Mouse (Mus musculus) CH12.LX (cell line): ENCODE measurements at regions not wholly inside any gene's neighbourhood (a gene's known extent, or its start where the extent isn't known, plus 50 kb on each side); places are given as distances from the start of the nearest gene placed in this dataset.

Experiments used
- DNase-seq: peaks from one replicate; pipeline ENCODE4 v3.0.0-alpha.2; 2013; ENCODE audit errors: extremely low read depth
- H3K27ac ChIP-seq: 2 replicates; pipeline ENCODE4 v1.5.1; 2012; ENCODE audit warnings: low read depth, mild to moderate bottlenecking, control low read depth, moderate library complexity; ENCODE audit not compliant: insufficient read depth
- H3K27me3 ChIP-seq: replicated peaks from 2 replicates; pipeline ENCODE3; 2012; ENCODE audit warnings: inconsistent platforms
- H3K36me3 ChIP-seq, 2 experiments: replicated peaks in 1 of 2; 2 replicates each; pipeline versions ENCODE3 to v1.6.1; 2012; ENCODE audit warnings: inconsistent platforms in 1 of 2, low read length in 1 of 2, mild to moderate bottlenecking in 1 of 2, mixed read lengths in 1 of 2, moderate library complexity in 1 of 2; ENCODE audit not compliant: control insufficient read depth in 1 of 2, insufficient read depth in 1 of 2
- H3K4me1 ChIP-seq, 2 experiments: 2 replicates each; pipeline ENCODE4 v1.6.1; 2012; ENCODE audit warnings: inconsistent platforms in 1 of 2, moderate library complexity in 1 of 2; ENCODE audit not compliant: insufficient read depth in 2 of 2, control insufficient read depth in 1 of 2
- H3K4me2 ChIP-seq: 2 replicates; pipeline ENCODE4 v1.6.1; 2012; ENCODE audit warnings: low read depth, mild to moderate bottlenecking, control low read depth; ENCODE audit not compliant: poor library complexity, insufficient read depth, severe bottlenecking
- H3K4me3 ChIP-seq, 3 experiments: fragments of 150-350 bp in 1 of 3; sonication (generic) in 1 of 3; replicated peaks in 1 of 3; 2 replicates each; pipeline versions ENCODE3 to v1.5.1; 2011 to 2012; ENCODE audit warnings: low read depth in 2 of 3, low read length in 2 of 3, mild to moderate bottlenecking in 2 of 3, moderate library complexity in 2 of 3, control low read depth in 1 of 3, improper control_type of control experiment in 1 of 3, inconsistent platforms in 1 of 3, mixed read lengths in 1 of 3; ENCODE audit not compliant: poor library complexity in 1 of 3
- H3K79me2 ChIP-seq: replicated peaks from 2 replicates; pipeline ENCODE4 v1.6.1; 2012; ENCODE audit warnings: mild to moderate bottlenecking, moderate library complexity; ENCODE audit not compliant: control insufficient read depth, poor library complexity, insufficient read depth, severe bottlenecking; ENCODE audit errors: extremely low read depth
- H3K9ac ChIP-seq: 2 replicates; pipeline ENCODE4 v1.6.1; 2012; ENCODE audit warnings: low read depth, mild to moderate bottlenecking, control low read depth, moderate library complexity; ENCODE audit not compliant: insufficient read depth
- H3K9me3 ChIP-seq: replicated peaks from 2 replicates; pipeline ENCODE3; 2012; ENCODE audit warnings: low read length, inconsistent platforms, mixed read lengths
- BHLHE40 ChIP-seq: IDR thresholded peaks from 2 replicates; pipeline ENCODE4 v1.6.1; 2011; ENCODE audit warnings: mild to moderate bottlenecking, low read depth, low read length, improper control_type of control experiment
- CHD1 ChIP-seq: IDR thresholded peaks from 2 replicates; pipeline ENCODE4 v1.6.1; 2012; ENCODE audit warnings: low read depth, low read length, improper control_type of control experiment, inconsistent platforms
- CTCF ChIP-seq, 2 experiments: IDR thresholded peaks in 1 of 2; conservative IDR thresholded peaks in 1 of 2; 2 replicates each; pipeline ENCODE4 v1.5.1; 2011 to 2012; ENCODE audit warnings: low read depth in 2 of 2, low read length in 2 of 2, improper control_type of control experiment in 1 of 2, inconsistent platforms in 1 of 2, mild to moderate bottlenecking in 1 of 2, moderate library complexity in 1 of 2
- E2F4 ChIP-seq: IDR thresholded peaks from 2 replicates; pipeline ENCODE4 v1.6.1; 2011; ENCODE audit warnings: low read depth, low read length, improper control_type of control experiment; ENCODE audit not compliant: insufficient replicate concordance
- EP300 ChIP-seq: IDR thresholded peaks from 2 replicates; pipeline ENCODE4 v1.6.1; 2011; ENCODE audit warnings: low read length, improper control_type of control experiment
- ETS1 ChIP-seq: conservative IDR thresholded peaks from 2 replicates; pipeline ENCODE4 v1.6.1; 2012; ENCODE audit warnings: low read depth, mild to moderate bottlenecking, inconsistent platforms, low read length, improper control_type of control experiment, moderate library complexity
- GABPA ChIP-seq: IDR thresholded peaks from 2 replicates; pipeline ENCODE4 v1.6.1; 2012; ENCODE audit warnings: low read depth, low read length, improper control_type of control experiment, inconsistent platforms; ENCODE audit not compliant: insufficient replicate concordance
- IRF4 ChIP-seq: IDR thresholded peaks from 2 replicates; pipeline ENCODE4 v1.6.1; 2014; ENCODE audit warnings: low read depth, mild to moderate bottlenecking, inconsistent platforms, low read length, improper control_type of control experiment
- JUN ChIP-seq: IDR thresholded peaks from 2 replicates; pipeline ENCODE4 v1.6.1; 2011; ENCODE audit warnings: low read depth, mild to moderate bottlenecking, low read length, improper control_type of control experiment, moderate library complexity; ENCODE audit not compliant: insufficient read depth
- JUND ChIP-seq: conservative IDR thresholded peaks from 2 replicates; pipeline ENCODE4 v1.6.1; 2011; ENCODE audit warnings: low read depth, low read length, improper control_type of control experiment
- KAT2A ChIP-seq: IDR thresholded peaks from 2 replicates; pipeline ENCODE4 v1.6.1; 2012; ENCODE audit warnings: low read length, improper control_type of control experiment, inconsistent platforms; ENCODE audit not compliant: insufficient replicate concordance
- MAFK ChIP-seq: IDR thresholded peaks from 2 replicates; pipeline ENCODE4 v1.6.1; 2011; ENCODE audit warnings: low read length, improper control_type of control experiment; ENCODE audit not compliant: insufficient replicate concordance
- MAX ChIP-seq: IDR thresholded peaks from 2 replicates; pipeline ENCODE4 v1.6.1; 2011; ENCODE audit warnings: low read length, improper control_type of control experiment
- MEF2A ChIP-seq: IDR thresholded peaks from 2 replicates; pipeline ENCODE4 v1.6.1; 2014; ENCODE audit warnings: low read depth, mild to moderate bottlenecking, inconsistent platforms, low read length, improper control_type of control experiment, borderline replicate concordance
- MXI1 ChIP-seq: IDR thresholded peaks from 2 replicates; pipeline ENCODE4 v1.6.1; 2011; ENCODE audit warnings: mild to moderate bottlenecking, low read depth, low read length, improper control_type of control experiment
- MYC ChIP-seq: IDR thresholded peaks from 2 replicates; pipeline ENCODE4 v1.6.1; 2011; ENCODE audit warnings: low read depth, mild to moderate bottlenecking, improper control_type of control experiment, low read length
- NELFE ChIP-seq: IDR thresholded peaks from 2 replicates; pipeline ENCODE4 v1.6.1; 2011; ENCODE audit warnings: low read depth, low read length, improper control_type of control experiment
- NRF1 ChIP-seq: IDR thresholded peaks from 2 replicates; pipeline ENCODE4 v1.6.1; 2014; ENCODE audit warnings: low read depth, mild to moderate bottlenecking, inconsistent platforms, low read length, improper control_type of control experiment, moderate library complexity
- PAX5 ChIP-seq: IDR thresholded peaks from 2 replicates; pipeline ENCODE4 v1.6.1; 2012; ENCODE audit warnings: low read length, inconsistent platforms, mixed read lengths
- POLR2A ChIP-seq: IDR thresholded peaks from 2 replicates; pipeline ENCODE4 v1.6.1; 2011; ENCODE audit warnings: low read depth, mild to moderate bottlenecking, improper control_type of control experiment, low read length
- POLR2AphosphoS2 ChIP-seq: IDR thresholded peaks from 2 replicates; pipeline ENCODE4 v1.6.1; 2011; ENCODE audit warnings: low read depth, low read length, improper control_type of control experiment
- SIN3A ChIP-seq: IDR thresholded peaks from 2 replicates; pipeline ENCODE4 v1.6.1; 2012; ENCODE audit warnings: low read length, improper control_type of control experiment, inconsistent platforms
- SMC3 ChIP-seq: IDR thresholded peaks from 2 replicates; pipeline ENCODE4 v1.6.1; 2011; ENCODE audit warnings: low read depth, low read length, improper control_type of control experiment
- TBP ChIP-seq: conservative IDR thresholded peaks from 2 replicates; pipeline ENCODE4 v1.6.1; 2011; ENCODE audit warnings: low read depth, low read length, improper control_type of control experiment
- UBTF ChIP-seq: IDR thresholded peaks from 2 replicates; pipeline ENCODE4 v1.6.1; 2012; ENCODE audit warnings: low read depth, mild to moderate bottlenecking, inconsistent platforms, low read length, improper control_type of control experiment, moderate library complexity
- USF1 ChIP-seq: IDR thresholded peaks from 2 replicates; pipeline ENCODE4 v1.6.1; 2014; ENCODE audit warnings: low read depth, mild to moderate bottlenecking, inconsistent platforms, low read length, improper control_type of control experiment
- USF2 ChIP-seq: conservative IDR thresholded peaks from 2 replicates; pipeline ENCODE4 v1.6.1; 2011; ENCODE audit warnings: low read depth, low read length, improper control_type of control experiment
- ZC3H11A ChIP-seq: IDR thresholded peaks from 2 replicates; pipeline ENCODE4 v1.6.1; 2012; ENCODE audit warnings: low read depth, mild to moderate bottlenecking, inconsistent platforms, low read length, improper control_type of control experiment
- ZKSCAN1 ChIP-seq: IDR thresholded peaks from 2 replicates; pipeline ENCODE4 v1.6.1; 2012; ENCODE audit warnings: low read depth, inconsistent platforms, low read length, improper control_type of control experiment, borderline replicate concordance
- ZNF384 ChIP-seq: IDR thresholded peaks from 2 replicates; pipeline ENCODE4 v1.6.1; 2012; ENCODE audit warnings: low read depth, low read length, improper control_type of control experiment, inconsistent platforms
- dilution Hi-C: fragments of 300-500 bp; cut with MboI; formaldehyde crosslinking; loops from 2 replicates; pipeline ENCODE4 v1.14.3; 2020; ENCODE audit warnings: low sequenced_read_pairs; ENCODE audit not compliant: extremely low pct_unique_long_range_greater_than_20kb, extremely low pct_ligation_motif_present
- in situ Hi-C: fragments of 300-500 bp; cut with MboI; formaldehyde crosslinking; loops from 3 replicates; pipeline ENCODE4 v1.14.3; 2019; ENCODE audit warnings: low sequenced_read_pairs, low pct_ligation_motif_present, low pct_unique_long_range_greater_than_20kb, mixed read lengths

DNA sequence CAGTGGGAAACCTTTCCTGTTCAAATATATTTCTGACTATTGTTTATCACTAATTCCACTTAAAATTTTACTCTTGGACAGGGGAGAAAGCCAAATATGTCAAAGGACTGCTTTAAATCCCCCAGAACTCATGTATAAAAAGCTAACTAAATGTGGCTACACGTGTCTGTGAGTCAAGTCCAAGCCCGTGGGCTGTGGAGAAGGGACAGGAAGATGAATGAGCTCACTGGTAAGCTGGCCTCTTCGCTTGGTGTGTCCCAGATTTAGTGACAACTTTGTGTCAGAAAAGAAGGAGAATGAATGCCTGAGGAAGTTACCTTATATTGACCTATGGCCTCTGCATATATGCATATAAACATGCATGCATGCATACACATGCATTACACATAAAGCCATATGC lies 415.3 kb downstream of the Otol1 start:
- no peaks in the 10 kb centered on the region for H3K79me2 ChIP-seq
- no peaks in the 10 kb centered on the region for H3K4me1 ChIP-seq
- H3K4me2 ChIP-seq, result no peak overlapping the region
- H3K9me3 ChIP-seq, result no peaks in the 10 kb centered on the region
- no peak overlapping the region for H3K27ac ChIP-seq
- H3K27me3 ChIP-seq, result no peaks in the 10 kb centered on the region
- in situ Hi-C loops (no loop called here), dilution Hi-C loops (no loop called here)
- no peak for TF ChIP-seq CHD1
- no peak for TF ChIP-seq NELFE
- no peak for TF ChIP-seq IRF4
- no peak for TF ChIP-seq ZKSCAN1
- TF ChIP-seq ZNF384, result no peak
- no peak for TF ChIP-seq CTCF (conservative IDR thresholded peaks at IDR 0.05 in 1 of 2, IDR thresholded peaks at IDR 0.05 in 1 of 2; ENCODE audit: low read depth in 2 of 2, low read length in 2 of 2)
- TF ChIP-seq MAFK, result no peak
- TF ChIP-seq MYC, result no peak
- no peak for TF ChIP-seq JUND
- no peak for TF ChIP-seq MEF2A
- TF ChIP-seq PAX5, result no peak
- TF ChIP-seq TBP, result no peak
- TF ChIP-seq POLR2AphosphoS2, result no peak
- no peak for TF ChIP-seq NRF1
- TF ChIP-seq SIN3A, result no peak
- no peak for TF ChIP-seq E2F4
- TF ChIP-seq JUN, result no peak
- H3K4me3 ChIP-seq, result no peak overlapping the region
- no peak overlapping the region for H3K9ac ChIP-seq
- DNase-seq, result no peak
- no peaks in the 10 kb centered on the region for H3K36me3 ChIP-seq

DNA sequence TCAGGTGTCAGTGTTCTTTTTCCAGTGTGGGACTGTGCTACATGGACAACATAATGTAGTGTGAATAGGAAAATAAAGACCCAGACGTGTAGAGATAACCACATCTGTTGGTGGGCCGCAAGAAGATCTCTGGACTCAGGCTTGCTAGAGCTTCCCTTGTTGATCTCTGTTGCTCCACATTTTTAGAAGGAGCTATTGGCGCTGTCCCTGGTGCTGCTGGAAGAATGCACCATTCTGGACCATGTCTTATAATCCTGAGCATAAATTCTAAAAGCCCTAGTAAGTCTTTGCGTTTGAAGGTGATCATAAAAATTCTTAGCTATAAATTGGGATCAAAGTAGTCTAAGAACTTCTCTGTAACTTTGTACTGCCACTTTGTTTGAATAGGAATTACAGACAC lies 429.3 kb downstream of the Otol1 start:
- H3K79me2 ChIP-seq, result no peaks in the 10 kb centered on the region
- H3K36me3 ChIP-seq, result no peaks in the 10 kb centered on the region
- no peak overlapping the region for H3K9ac ChIP-seq
- no peaks in the 10 kb centered on the region for H3K4me1 ChIP-seq
- dilution Hi-C loops (no loop called here), in situ Hi-C loops (no loop called here)
- no peaks in the 10 kb centered on the region for H3K9me3 ChIP-seq
- H3K4me3 ChIP-seq, result no peak overlapping the region
- DNase-seq, result no peak
- H3K27ac ChIP-seq, result no peak overlapping the region
- no peak overlapping the region for H3K4me2 ChIP-seq
- TF ChIP-seq MYC (no peak), GABPA (no peak), USF2 (no peak), EP300 (no peak), USF1 (no peak), MAFK (no peak), CHD1 (no peak), ZC3H11A (no peak), POLR2A (no peak), KAT2A (no peak), JUND (no peak), MEF2A (no peak), MAX (no peak), NRF1 (no peak), IRF4 (no peak), UBTF (no peak), BHLHE40 (no peak), MXI1 (no peak), SMC3 (no peak), ETS1 (no peak)
- no peaks in the 10 kb centered on the region for H3K27me3 ChIP-seq
